Mouse (Mus musculus) megakaryocyte-erythroid progenitor cell, adult 5 weeks (primary cell): ENCODE results near the gene Adh4. TPM values are rescaled to one million over a fixed set of nuclear protein-coding genes. Genes with fewer than 3 reads are reported as not detected.

ENCODE experiments used
- polyA plus RNA-seq: library from polyadenylated mRNA; stranded (reverse); fragments of >175 nt; gene quantifications from 2 replicates; pipeline ENCODE4 v1.2.3, GENCODE M21; 2012

Gene Adh4
- not detected in 2 replicates for polyA plus RNA-seq

GRCm38 (mm10) chr3:138415121-138415690, at the start of gene Adh4:
Gene Adh4 (plus strand): TSS chr3:138415466.

GRCm38 (mm10) chr3:138442612-138443464, 27.6 kb downstream of the Adh4 start, which contains the start of gene Adh5:
Gene Adh5 (plus strand): TSS chr3:138443093.

Other genes with a start within 250 kb of the Adh4 start
- gene 4930579F01Rik, start 221.6 kb upstream of the Adh4 start, polyA plus RNA-seq: not detected in 2 replicates
- not detected in 2 replicates for gene Adh7, start 197.7 kb upstream of the Adh4 start, polyA plus RNA-seq
- gene Adh1, start 154.5 kb upstream of the Adh4 start, polyA plus RNA-seq: 0.14 TPM in 1 of 2 replicates, not detected in the other
- gene Adh6a, start 102.2 kb upstream of the Adh4 start, polyA plus RNA-seq: not detected in 2 replicates
- gene Adh6b, start 73.7 kb upstream of the Adh4 start, polyA plus RNA-seq: not detected in 2 replicates
- 20.0 and 20.1 TPM in 2 replicates for gene Adh5, start 27.6 kb downstream of the Adh4 start, polyA plus RNA-seq
- 17.7 and 18.4 TPM in 2 replicates for gene Metap1, start 74.0 kb downstream of the Adh4 start, polyA plus RNA-seq
- 12.5 and 22.6 TPM in 2 replicates for gene Eif4e, start 110.7 kb downstream of the Adh4 start, polyA plus RNA-seq